Mouse (Mus musculus): ENCODE measurements around the gene Rtl8b.
"Not testable (repeated sequence)": the region's sequence is repeated elsewhere in the genome, so short reads cannot be mapped to it uniquely, and the experiment has no call there.

Rtl8b gene

DNA sequence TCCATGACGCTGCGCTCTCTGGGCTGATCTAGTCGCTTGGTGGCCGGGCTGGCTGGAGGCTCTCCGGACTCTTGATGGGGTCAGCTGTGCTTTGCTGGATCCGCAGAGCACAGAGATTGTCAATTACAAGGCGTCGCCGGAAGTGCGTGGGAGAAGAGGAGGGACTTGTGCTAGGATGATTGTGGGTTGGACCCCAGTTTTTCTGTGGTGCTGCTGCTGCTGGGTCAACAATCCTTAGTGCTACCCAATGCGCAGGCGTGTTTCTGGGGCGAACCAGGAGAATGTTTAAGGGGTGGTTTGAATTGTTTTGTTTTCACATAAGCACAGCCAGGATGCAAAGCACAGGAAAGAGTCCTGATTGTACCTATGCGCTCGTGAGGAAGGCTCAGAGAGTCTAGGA, at the start of gene Rtl8b:
Gene Rtl8b, minus strand, starts transcription at position 115 of the 400 bp plus-strand sequence.
- DNase-seq = peak; percentile 86 to 89

DNA sequence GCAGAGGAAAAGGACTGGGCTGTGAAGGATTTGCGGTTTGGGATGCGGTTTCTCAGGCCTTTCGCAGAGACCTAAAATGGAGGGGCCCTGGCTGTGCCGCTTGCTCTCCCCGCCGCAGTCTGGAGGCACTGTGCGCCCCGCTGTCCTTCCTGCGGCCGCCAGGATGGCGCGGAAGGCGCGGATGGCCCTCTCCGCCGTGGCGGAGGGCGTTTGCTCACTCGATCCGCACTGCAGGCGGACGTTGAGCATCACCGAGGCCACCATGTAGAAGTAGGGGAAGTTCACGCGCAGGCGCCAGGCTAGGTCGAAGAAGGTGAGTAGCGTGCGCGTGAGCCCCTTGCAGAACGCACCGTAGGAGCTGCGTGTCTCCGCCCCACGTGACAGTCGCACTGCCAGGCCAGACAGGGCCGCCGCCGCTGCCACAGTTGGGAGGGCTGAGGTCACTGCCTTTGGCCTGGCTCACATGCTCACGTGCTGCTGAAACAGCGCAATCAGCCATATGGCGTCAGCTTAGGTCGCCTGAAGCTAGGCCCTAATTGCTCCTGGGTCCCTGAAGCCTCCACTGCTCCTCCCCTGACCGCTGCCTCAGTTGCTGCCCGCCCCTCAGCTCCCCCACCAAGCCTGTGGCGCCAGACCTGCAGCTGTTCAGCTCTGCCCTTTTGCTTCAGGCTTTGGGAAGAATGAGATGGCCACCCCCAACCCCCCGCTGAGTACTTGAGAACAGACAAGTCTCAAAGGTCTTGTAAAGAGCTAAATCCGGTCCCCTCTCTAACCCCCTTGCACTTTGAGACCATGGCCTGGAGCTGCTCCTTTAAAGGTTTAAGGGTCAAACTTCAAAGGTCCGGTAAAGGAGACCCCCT, 46.3 kb upstream of the Rtl8b start:
- DNase-seq = peak; percentile 18 to 26

GRCm38 (mm10) chrX:53715942-53716322, 45.7 kb upstream of the Rtl8b start:
- DNase-seq = no peak

DNA sequence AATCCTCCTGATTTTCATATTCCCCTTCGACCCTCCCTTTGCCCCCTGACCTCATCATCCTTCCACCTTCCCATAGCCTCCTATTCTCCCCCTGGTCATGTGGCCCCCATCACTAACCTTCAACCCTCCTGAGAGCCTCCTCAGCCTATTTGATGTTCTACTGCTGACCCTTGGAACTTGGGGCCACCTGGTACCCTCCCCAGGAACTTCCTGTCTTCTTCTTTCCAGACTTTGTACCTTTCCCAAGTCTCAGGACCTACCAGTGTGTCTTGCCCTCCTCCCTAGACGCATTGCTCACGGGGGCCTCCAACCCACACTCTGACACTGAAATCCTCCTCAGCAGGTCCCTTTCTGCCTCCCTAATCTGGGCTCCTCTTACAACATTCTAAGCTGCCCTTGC, 32.5 kb upstream of the Rtl8b start:
- DNase-seq = no peak

GRCm38 (mm10) chrX:53699225-53699624, 29.0 kb upstream of the Rtl8b start:
- no peak for DNase-seq

GRCm38 (mm10) chrX:53694008-53694777, 24.0 kb upstream of the Rtl8b start:
- DNase-seq = no peak

DNA sequence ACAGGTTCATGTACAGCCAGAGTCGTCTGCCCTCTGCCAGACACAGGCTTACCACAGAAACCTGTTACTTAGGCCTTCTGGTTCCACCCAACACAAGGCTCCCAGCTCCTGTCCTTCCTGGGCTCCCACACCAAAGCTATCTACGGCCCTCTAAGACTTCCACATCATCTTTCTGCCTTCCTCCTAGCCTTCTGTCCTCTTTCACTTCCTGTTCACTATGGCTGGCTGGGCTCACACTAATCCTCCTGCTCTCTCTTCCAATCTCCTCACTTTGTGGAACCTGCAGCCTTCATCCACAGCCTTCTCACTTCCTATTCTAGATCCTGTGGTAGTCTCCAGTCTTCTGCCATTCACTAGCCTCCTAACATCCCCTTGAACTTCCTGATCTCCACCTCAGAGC, 22.9 kb upstream of the Rtl8b start:
- no peak for DNase-seq

GRCm38 (mm10) chrX:53692065-53692464, 21.9 kb upstream of the Rtl8b start:
- no peak for DNase-seq

- not testable (repeated sequence) for DNase-seq
These were observed 14.5 kb upstream of the Rtl8b start for GRCm38 (mm10) chrX:53684676-53685075.

- not testable (repeated sequence) for DNase-seq
These were observed 12.4 kb upstream of the Rtl8b start for GRCm38 (mm10) chrX:53682650-53683049.

DNA sequence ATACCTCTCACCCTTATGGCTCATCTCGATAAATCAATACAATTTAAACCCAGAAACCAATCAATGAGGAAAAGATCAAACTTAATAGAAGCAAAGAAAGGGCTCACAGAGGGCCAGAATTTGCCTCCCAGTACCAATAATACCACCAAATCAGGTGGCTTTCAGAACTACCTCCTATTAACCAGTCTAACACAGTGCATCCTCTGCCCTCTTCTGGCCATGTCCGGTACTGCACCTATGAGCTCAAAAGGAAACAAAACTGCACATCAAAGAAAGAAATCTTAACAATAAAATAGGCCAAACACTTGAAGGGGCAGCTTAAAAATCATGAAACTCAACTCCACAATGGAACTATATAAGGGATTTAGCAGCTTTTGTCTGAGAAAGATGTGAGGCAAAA, 6.7 kb upstream of the Rtl8b start:
- peak; percentile 49 to 56 for DNase-seq

DNA sequence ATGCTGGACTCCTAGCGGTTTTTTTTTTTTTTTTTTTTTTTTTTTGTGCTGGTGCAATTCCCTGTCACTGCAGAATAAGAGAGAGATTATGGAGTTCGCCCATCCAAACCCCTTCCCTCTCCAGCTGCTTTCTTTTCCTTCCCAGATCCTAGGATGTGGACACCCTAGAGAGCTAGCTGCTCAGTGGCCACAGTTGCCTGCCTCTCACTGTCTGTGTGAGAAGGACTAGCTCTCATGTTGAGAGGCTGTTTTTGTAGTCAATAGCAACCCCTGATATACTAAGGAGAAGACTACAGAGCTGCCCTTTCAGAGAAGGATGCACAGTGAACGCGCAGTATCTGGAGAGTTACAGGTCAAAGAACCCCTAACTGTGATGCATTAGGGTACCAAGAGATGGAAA, 488 bp upstream of the Rtl8b start:
- not testable (repeated sequence) for DNase-seq

DNA sequence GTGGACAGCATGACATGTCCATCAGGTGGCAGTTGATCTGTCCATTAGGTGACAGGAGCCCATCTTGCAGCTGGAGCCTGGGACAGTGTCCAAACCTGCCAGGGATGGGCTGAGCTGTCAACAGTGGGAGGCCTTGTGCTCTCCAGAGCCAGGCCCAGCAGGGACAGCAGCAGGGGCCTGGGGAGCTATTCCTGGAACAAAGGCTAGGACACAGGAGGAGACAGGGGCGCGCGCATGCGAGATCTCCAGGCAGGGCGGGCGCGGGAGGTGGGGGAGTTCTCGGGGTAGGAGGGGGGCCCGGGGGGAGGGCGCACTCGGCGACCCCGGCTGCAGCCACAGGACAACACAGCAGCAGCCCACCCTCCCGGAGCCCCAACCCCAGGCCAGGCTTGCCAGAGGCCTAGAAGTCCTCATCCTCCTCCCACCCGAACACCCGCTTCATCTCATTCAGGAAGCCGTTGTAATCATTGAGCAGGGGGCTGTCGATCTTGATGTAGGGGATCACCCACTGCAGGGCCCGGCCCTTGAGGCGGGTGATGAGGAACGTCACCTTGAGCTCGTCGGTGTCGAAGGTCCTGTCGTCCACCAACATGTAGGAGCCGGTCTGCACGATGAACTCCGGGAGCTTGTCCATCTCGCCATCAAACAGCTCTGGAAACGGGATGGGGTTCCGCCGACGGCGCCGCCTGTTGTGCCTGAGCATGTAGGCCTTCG, 494 bp downstream of the Rtl8b start:
- DNase-seq = not testable (repeated sequence)

DNA sequence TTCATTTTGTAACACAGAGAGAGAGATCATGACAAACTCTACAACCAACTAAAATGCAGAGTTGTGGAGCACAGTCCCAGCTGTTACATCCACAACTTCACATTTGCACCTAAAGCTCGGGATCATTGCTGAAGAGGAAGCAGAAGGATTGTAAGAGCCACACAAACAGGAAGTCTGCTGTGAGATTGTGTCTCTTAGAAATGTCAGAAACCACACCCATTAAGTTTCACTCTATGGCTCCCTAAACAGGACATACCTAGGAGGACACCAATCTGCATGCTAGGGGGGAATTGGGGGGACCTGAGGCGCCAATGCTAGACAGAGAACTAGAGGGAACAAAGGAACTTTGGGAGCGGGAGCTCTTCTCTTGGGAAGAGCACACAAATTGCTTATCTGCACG, 17.3 kb downstream of the Rtl8b start:
- DNase-seq = not testable (repeated sequence)

- peak; percentile 17 to 21 for DNase-seq
These were observed 24.3 kb downstream of the Rtl8b start for GRCm38 (mm10) chrX:53645885-53646284.

DNA sequence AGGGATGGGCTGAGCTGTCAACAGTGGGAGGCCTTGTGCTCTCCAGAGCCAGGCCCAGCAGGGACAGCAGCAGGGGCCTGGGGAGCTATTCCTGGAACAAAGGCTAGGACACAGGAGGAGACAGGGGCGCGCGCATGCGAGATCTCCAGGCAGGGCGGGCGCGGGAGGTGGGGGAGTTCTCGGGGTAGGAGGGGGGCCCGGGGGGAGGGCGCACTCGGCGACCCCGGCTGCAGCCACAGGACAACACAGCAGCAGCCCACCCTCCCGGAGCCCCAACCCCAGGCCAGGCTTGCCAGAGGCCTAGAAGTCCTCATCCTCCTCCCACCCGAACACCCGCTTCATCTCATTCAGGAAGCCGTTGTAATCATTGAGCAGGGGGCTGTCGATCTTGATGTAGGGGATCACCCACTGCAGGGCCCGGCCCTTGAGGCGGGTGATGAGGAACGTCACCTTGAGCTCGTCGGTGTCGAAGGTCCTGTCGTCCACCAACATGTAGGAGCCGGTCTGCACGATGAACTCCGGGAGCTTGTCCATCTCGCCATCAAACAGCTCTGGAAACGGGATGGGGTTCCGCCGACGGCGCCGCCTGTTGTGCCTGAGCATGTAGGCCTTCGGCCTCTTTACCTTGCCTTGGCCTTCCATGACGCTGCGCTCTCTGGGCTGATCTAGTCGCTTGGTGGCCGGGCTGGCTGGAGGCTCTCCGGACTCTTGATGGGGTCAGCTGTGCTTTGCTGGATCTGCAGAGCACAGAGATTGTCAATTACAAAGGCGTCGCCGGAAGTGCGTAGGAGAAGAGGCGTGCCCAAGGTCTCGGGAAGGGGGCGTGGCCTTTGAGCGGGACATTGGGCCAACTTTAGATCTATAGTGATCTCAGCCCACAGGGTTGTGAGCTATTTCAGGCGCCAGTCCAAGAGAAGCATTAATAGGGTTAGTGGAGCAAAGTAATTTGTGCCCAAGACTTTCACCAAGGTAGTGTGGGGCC, 26.9 kb downstream of the Rtl8b start, which contains the start of gene Rtl8a:
Gene Rtl8a, minus strand, starts transcription at position 703 of the 982 bp plus-strand sequence.
- peak; percentile 86 to 88 for DNase-seq

DNA sequence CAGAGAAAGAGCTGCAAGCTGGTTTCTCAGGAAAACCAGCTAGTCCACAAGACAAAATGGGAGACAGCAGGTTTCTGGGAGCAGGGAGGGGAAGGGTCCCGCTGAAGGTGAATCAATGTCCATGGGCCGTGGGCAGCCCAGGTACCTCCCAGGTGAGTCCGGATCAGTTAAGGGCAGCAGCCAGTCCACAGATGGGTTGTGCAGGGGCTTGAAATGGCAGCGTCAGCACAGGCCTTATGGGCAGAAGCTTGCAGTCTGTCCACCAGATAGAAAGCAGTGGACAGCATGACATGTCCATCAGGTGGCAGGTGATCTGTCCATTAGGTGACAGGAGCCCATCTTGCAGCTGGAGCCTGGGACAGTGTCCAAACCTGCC, 27.6 kb downstream of the Rtl8b start:
- DNase-seq = not testable (repeated sequence)

GRCm38 (mm10) chrX:53638107-53638506, 32.1 kb downstream of the Rtl8b start:
- not testable (repeated sequence) for DNase-seq

Measured in lung, adult 18-20 months (tissue).